Mouse (Mus musculus) ES-E14 (cell line): ENCODE measurements at regions not wholly inside any gene's neighbourhood (a gene's known extent, or its start where the extent isn't known, plus 50 kb on each side); places are given as distances from the start of the nearest gene placed in this dataset.

Source experiments
- DNase-seq: peaks from one replicate; pipeline ENCODE4 v3.0.0-alpha.2; 2013; ENCODE audit warnings: low read depth, low spot score
- H3K27ac ChIP-seq: 2 replicates; pipeline ENCODE4 v1.5.1; 2012; ENCODE audit warnings: low read depth, mild to moderate bottlenecking, low read length, moderate library complexity, mixed read lengths; ENCODE audit not compliant: poor library complexity, insufficient read depth, severe bottlenecking
- H3K36me3 ChIP-seq: 2 replicates; pipeline ENCODE4 v1.6.1; 2012; ENCODE audit warnings: mild to moderate bottlenecking, low read length, moderate library complexity, mixed read lengths; ENCODE audit not compliant: control insufficient read depth, poor library complexity, insufficient read depth, severe bottlenecking
- H3K4me1 ChIP-seq, 2 experiments: fragments of 150-350 bp in 1 of 2; sonication (generic) in 1 of 2; 2 replicates each; pipeline ENCODE4 v1.6.1; 2012; ENCODE audit warnings: low read length in 2 of 2, mild to moderate bottlenecking in 1 of 2, mixed read lengths in 1 of 2; ENCODE audit not compliant: control insufficient read depth in 2 of 2, insufficient read depth in 2 of 2, poor library complexity in 1 of 2
- H3K4me3 ChIP-seq, 2 experiments: fragments of 150-350 bp in 1 of 2; sonication (generic) in 1 of 2; 2 replicates each; pipeline ENCODE4 v1.5.1; 2012; ENCODE audit warnings: low read length in 2 of 2, low read depth in 1 of 2, mild to moderate bottlenecking in 1 of 2, mixed read lengths in 1 of 2; ENCODE audit not compliant: insufficient read depth in 1 of 2, poor library complexity in 1 of 2, severe bottlenecking in 1 of 2
- H3K9ac ChIP-seq: 2 replicates; pipeline ENCODE4 v1.6.1; 2012; ENCODE audit warnings: low read depth, mild to moderate bottlenecking, low read length, mixed read lengths; ENCODE audit not compliant: poor library complexity, insufficient read depth, severe bottlenecking
- H3K9me3 ChIP-seq: fragments of 150-350 bp; sonication (generic); 2 replicates; pipeline ENCODE4 v1.6.1; 2012; ENCODE audit warnings: low read depth, mild to moderate bottlenecking, low read length; ENCODE audit not compliant: control insufficient read depth, insufficient read depth
- CHD2 ChIP-seq: IDR thresholded peaks from 2 replicates; pipeline ENCODE4 v1.6.1; 2014; ENCODE audit warnings: mild to moderate bottlenecking, low read depth, low read length, inconsistent platforms
- HCFC1 ChIP-seq: IDR thresholded peaks from 2 replicates; pipeline ENCODE4 v1.6.1; 2012; ENCODE audit warnings: low read length, inconsistent platforms, borderline replicate concordance; ENCODE audit not compliant: insufficient read depth
- MAFK ChIP-seq: IDR thresholded peaks from 2 replicates; pipeline ENCODE4 v1.6.1; 2014; ENCODE audit warnings: mild to moderate bottlenecking, low read depth, low read length, inconsistent platforms; ENCODE audit not compliant: insufficient read depth
- ZC3H11A ChIP-seq: IDR thresholded peaks from 2 replicates; pipeline ENCODE4 v1.6.1; 2012; ENCODE audit warnings: low read depth, mild to moderate bottlenecking, inconsistent platforms, low read length, borderline replicate concordance
- ZNF384 ChIP-seq: IDR thresholded peaks from 2 replicates; pipeline ENCODE4 v1.6.1; 2012; ENCODE audit warnings: low read depth, low read length, inconsistent platforms
- in situ Hi-C, 2 experiments: fragments of 600-800 bp; cut with MboI; formaldehyde crosslinking; loops; one replicate each; pipeline ENCODE4 v1.15.1; 2025; ENCODE audit warnings: low sequenced_read_pairs in 2 of 2, inconsistent platforms in 1 of 2; ENCODE audit not compliant: unreplicated experiment in 2 of 2

GRCm38 (mm10) chr8:82689322-82689721 lies 84.6 kb downstream of the Zfp330 start:
- peak; percentile 20 for DNase-seq
- H3K27ac ChIP-seq: no peak overlapping the region
- no peaks in the 10 kb centered on the region for H3K9me3 ChIP-seq
- no peak overlapping the region for H3K9ac ChIP-seq
- H3K36me3 ChIP-seq: no peaks in the 10 kb centered on the region
- peak; percentile 52; the same call in 1 of the 2 replicates for TF ChIP-seq ZC3H11A
- no peak for TF ChIP-seq MAFK
- no peak overlapping the region for H3K4me3 ChIP-seq
- in situ Hi-C loops: no loop called here
- H3K4me1 ChIP-seq: no peaks in the 10 kb centered on the region

- Histone ChIP-seq H3K9ac (no peak overlapping the region), H3K9me3 (no peaks in the 10 kb centered on the region), H3K4me3 (no peak overlapping the region), H3K4me1 (no peaks in the 10 kb centered on the region), H3K36me3 (no peaks in the 10 kb centered on the region), H3K27ac (no peak overlapping the region)
- no peak for DNase-seq
- TF ChIP-seq ZNF384 (no peak), ZC3H11A (no peak), MAFK (no peak), CHD2 (no peak), HCFC1 (no peak)
- in situ Hi-C loops: no loop called here
Measured at GRCm38 (mm10) chr8:82685966-82686365, 88.0 kb downstream of the Zfp330 start.

GRCm38 (mm10) chr8:82678793-82679192 lies 95.2 kb downstream of the Zfp330 start:
- no peak overlapping the region for H3K4me3 ChIP-seq
- H3K36me3 ChIP-seq: no peaks in the 10 kb centered on the region
- no peak for DNase-seq
- in situ Hi-C loops: no loop called here
- TF ChIP-seq HCFC1 (no peak), ZNF384 (no peak)
- H3K27ac ChIP-seq: no peak overlapping the region
- H3K9ac ChIP-seq: no peak overlapping the region
- H3K4me1 ChIP-seq: no peaks in the 10 kb centered on the region
- H3K9me3 ChIP-seq: no peaks in the 10 kb centered on the region

GRCm38 (mm10) chr8:82677781-82678180 lies 96.2 kb downstream of the Zfp330 start:
- Histone ChIP-seq H3K9ac (no peak overlapping the region), H3K36me3 (no peaks in the 10 kb centered on the region), H3K4me3 (no peak overlapping the region), H3K27ac (no peak overlapping the region), H3K9me3 (no peaks in the 10 kb centered on the region), H3K4me1 (no peaks in the 10 kb centered on the region)
- TF ChIP-seq ZNF384 (no peak), CHD2 (no peak), ZC3H11A (no peak), MAFK (no peak), HCFC1 (no peak)
- in situ Hi-C loops: no loop called here
- no peak for DNase-seq

- Histone ChIP-seq H3K4me3 (no peak overlapping the region), H3K36me3 (no peaks in the 10 kb centered on the region), H3K27ac (no peak overlapping the region), H3K9me3 (no peaks in the 10 kb centered on the region), H3K9ac (no peak overlapping the region), H3K4me1 (no peaks in the 10 kb centered on the region)
- no peak for DNase-seq
- in situ Hi-C loops: no loop called here
- TF ChIP-seq ZNF384: no peak
- TF ChIP-seq CHD2: no peak
- no peak for TF ChIP-seq MAFK
- no peak for TF ChIP-seq HCFC1
- TF ChIP-seq ZC3H11A: no peak
Measured at GRCm38 (mm10) chr8:82669241-82669640, 104.7 kb downstream of the Zfp330 start.
